Mouse (Mus musculus): ENCODE measurements around the gene Gm28360. TPM values are rescaled to one million over a fixed set of nuclear protein-coding genes. Genes with fewer than 3 reads are reported as not detected.
"Not testable (repeated sequence)": the region's sequence is repeated elsewhere in the genome, so short reads cannot be mapped to it uniquely, and the experiment has no call there.

The Gm28360 gene
- total RNA-seq (2014; rRNA removed): not detected in 2 replicates
- not detected in 2 replicates for polyA plus RNA-seq (2015; fragmentation: Nextera tagmentation; extraction: Ambion mirVana)

GRCm38 (mm10) chr1:117829781-117830180 is at the start of gene Gm28360:
TSS of gene Gm28360 (plus strand) at chr1:117830081.
- H3K36me3 ChIP-seq (ENCODE audit: insufficient read depth, low read length); H3K9me3 ChIP-seq (ENCODE audit: low read length); DNase-seq (ENCODE audit: low spot score); H3K27ac ChIP-seq (ENCODE audit: low read depth, low read length); H3K4me2 ChIP-seq (ENCODE audit: low read depth, low read length, poor library complexity, severe bottlenecking); H3K4me3 ChIP-seq (ENCODE audit: low read depth, low read length); H3K9ac ChIP-seq (replicated peaks; ENCODE audit: low read length, poor library complexity, severe bottlenecking); ATAC-seq (ENCODE audit: low FRiP score); H3K4me1 ChIP-seq (ENCODE audit: insufficient read depth, low read length); H3K27me3 ChIP-seq (ENCODE audit: insufficient read depth, low read length): not testable (repeated sequence)
- 63% methylated on average over 5 of the region's 5 CpGs for WGBS

- H3K4me2 ChIP-seq (ENCODE audit: low read depth, low read length, poor library complexity, severe bottlenecking); H3K36me3 ChIP-seq (ENCODE audit: insufficient read depth, low read length); H3K4me1 ChIP-seq (ENCODE audit: insufficient read depth, low read length); H3K9ac ChIP-seq (replicated peaks; ENCODE audit: low read length, poor library complexity, severe bottlenecking); H3K27ac ChIP-seq (ENCODE audit: low read depth, low read length); H3K4me3 ChIP-seq (ENCODE audit: low read depth, low read length); DNase-seq (ENCODE audit: low spot score); H3K9me3 ChIP-seq (ENCODE audit: low read length); ATAC-seq (ENCODE audit: low FRiP score); H3K27me3 ChIP-seq (ENCODE audit: insufficient read depth, low read length): not testable (repeated sequence)
- 61% methylated on average over 3 of the region's 3 CpGs for WGBS
These were observed 49.0 kb upstream of the Gm28360 start, which contains the start of gene B020011L13Rik for GRCm38 (mm10) chr1:117780833-117781232. TSS of gene B020011L13Rik (plus strand) at chr1:117781133.

GRCm38 (mm10) chr1:117816271-117816670 is 13.6 kb upstream of the Gm28360 start:
- H3K9me3 ChIP-seq (ENCODE audit: low read length); H3K4me2 ChIP-seq (ENCODE audit: low read depth, low read length, poor library complexity, severe bottlenecking); H3K4me3 ChIP-seq (ENCODE audit: low read depth, low read length); H3K4me1 ChIP-seq (ENCODE audit: insufficient read depth, low read length); H3K27ac ChIP-seq (ENCODE audit: low read depth, low read length); H3K27me3 ChIP-seq (ENCODE audit: insufficient read depth, low read length); H3K36me3 ChIP-seq (ENCODE audit: insufficient read depth, low read length); DNase-seq (ENCODE audit: low spot score); H3K9ac ChIP-seq (replicated peaks; ENCODE audit: low read length, poor library complexity, severe bottlenecking); ATAC-seq (ENCODE audit: low FRiP score): not testable (repeated sequence)

- not testable (repeated sequence) for H3K4me1 ChIP-seq (ENCODE audit: insufficient read depth, low read length); ATAC-seq (ENCODE audit: low FRiP score); H3K27ac ChIP-seq (ENCODE audit: low read depth, low read length); H3K4me3 ChIP-seq (ENCODE audit: low read depth, low read length); H3K36me3 ChIP-seq (ENCODE audit: insufficient read depth, low read length); DNase-seq (ENCODE audit: low spot score); H3K9ac ChIP-seq (replicated peaks; ENCODE audit: low read length, poor library complexity, severe bottlenecking); H3K9me3 ChIP-seq (ENCODE audit: low read length); H3K27me3 ChIP-seq (ENCODE audit: insufficient read depth, low read length); H3K4me2 ChIP-seq (ENCODE audit: low read depth, low read length, poor library complexity, severe bottlenecking)
- whole genome bisulfite sequencing: 84% methylated on average over 3 of the region's 3 CpGs
These were observed 21.8 kb downstream of the Gm28360 start for GRCm38 (mm10) chr1:117851718-117852117.

Other genes with a start within 250 kb of the Gm28360 start
- not detected in 2 replicates for gene Gm28363, start 132.9 kb upstream of the Gm28360 start, total RNA-seq (2014; rRNA removed)
- not detected in 2 replicates for gene Gm28363, start 132.9 kb upstream of the Gm28360 start, polyA plus RNA-seq (2015; fragmentation: Nextera tagmentation; extraction: Ambion mirVana)
- gene B020011L13Rik, start 48.9 kb upstream of the Gm28360 start, total RNA-seq (2014; rRNA removed): not detected in 2 replicates
- gene B020011L13Rik, start 48.9 kb upstream of the Gm28360 start, polyA plus RNA-seq (2015; fragmentation: Nextera tagmentation; extraction: Ambion mirVana): not detected in 2 replicates
- not detected in 2 replicates for gene Gm28168, start 97.9 kb downstream of the Gm28360 start, total RNA-seq (2014; rRNA removed)
- gene Gm28168, start 97.9 kb downstream of the Gm28360 start, polyA plus RNA-seq (2015; fragmentation: Nextera tagmentation; extraction: Ambion mirVana): not detected in 2 replicates
- gene Gm7145, start 135.9 kb downstream of the Gm28360 start, total RNA-seq (2014; rRNA removed): not detected in 2 replicates
- not detected in 2 replicates for gene Gm7145, start 135.9 kb downstream of the Gm28360 start, polyA plus RNA-seq (2015; fragmentation: Nextera tagmentation; extraction: Ambion mirVana)